Mouse (Mus musculus): ENCODE measurements around the gene Gck. TPM values are rescaled to one million over a fixed set of nuclear protein-coding genes. Genes with fewer than 3 reads are reported as not detected.

The Gck gene
- polyA plus RNA-seq, 1 experiment from 2014 or later = 11.2 TPM

GRCm38 (mm10) chr11:5919606-5920005, 30.3 kb downstream of the Gck start:
- no peaks in the 10 kb centered on the region for H3K27me3 ChIP-seq (replicated peaks)
- no peak for ATAC-seq (replicated peaks)
- no peaks in the 10 kb centered on the region for H3K36me3 ChIP-seq (replicated peaks)
- 93% methylated on average over 4 of the region's 4 CpGs for WGBS
- H3K27ac ChIP-seq = no peak overlapping the region
- H3K9ac ChIP-seq = no peak overlapping the region
- H3K4me3 ChIP-seq = no peak overlapping the region
- no peaks in the 10 kb centered on the region for H3K9me3 ChIP-seq
- H3K4me2 ChIP-seq = no peak overlapping the region
- no peaks in the 10 kb centered on the region for H3K4me1 ChIP-seq

GRCm38 (mm10) chr11:5918111-5918510, 31.8 kb downstream of the Gck start:
- H3K9me3 ChIP-seq = no peaks in the 10 kb centered on the region
- no peak overlapping the region for H3K27ac ChIP-seq
- H3K9ac ChIP-seq = no peak overlapping the region
- H3K36me3 ChIP-seq (replicated peaks) = no peaks in the 10 kb centered on the region
- H3K4me3 ChIP-seq = no peak overlapping the region
- H3K4me1 ChIP-seq = no peaks in the 10 kb centered on the region
- no peak overlapping the region for H3K4me2 ChIP-seq
- 85% methylated on average over 2 of the region's 2 CpGs for WGBS
- ATAC-seq (replicated peaks) = no peak
- no peaks in the 10 kb centered on the region for H3K27me3 ChIP-seq (replicated peaks)

- Histone ChIP-seq H3K27ac (no peak overlapping the region), H3K27me3 (replicated peaks) (no peaks in the 10 kb centered on the region), H3K4me1 (0 out of 2 replicates have a peak, but pooled peaks cover 2% of the 10 kb centered on the region), H3K9me3 (no peaks in the 10 kb centered on the region), H3K36me3 (replicated peaks) (no peaks in the 10 kb centered on the region), H3K9ac (no peak overlapping the region), H3K4me3 (no peak overlapping the region), H3K4me2 (no peak overlapping the region)
- no peak for ATAC-seq (replicated peaks)
- whole genome bisulfite sequencing = 66% methylated on average over 8 of the region's 8 CpGs
Measured at GRCm38 (mm10) chr11:5916178-5916548, 33.7 kb downstream of the Gck start.

GRCm38 (mm10) chr11:5915429-5916177, 34.3 kb downstream of the Gck start:
- no peak for ATAC-seq (replicated peaks)
- H3K4me1 ChIP-seq = 0 out of 2 replicates have a peak, but pooled peaks cover 2% of the 10 kb centered on the region
- H3K27ac ChIP-seq = no peak overlapping the region
- H3K9me3 ChIP-seq = no peaks in the 10 kb centered on the region
- WGBS = 88% methylated on average over 5 of the region's 5 CpGs
- no peak overlapping the region for H3K9ac ChIP-seq
- H3K27me3 ChIP-seq (replicated peaks) = no peaks in the 10 kb centered on the region
- H3K4me3 ChIP-seq = no peak overlapping the region
- no peak overlapping the region for H3K4me2 ChIP-seq
- H3K36me3 ChIP-seq (replicated peaks) = no peaks in the 10 kb centered on the region

GRCm38 (mm10) chr11:5914940-5915339, 34.9 kb downstream of the Gck start:
- H3K4me3 ChIP-seq = no peak overlapping the region
- H3K9ac ChIP-seq = no peak overlapping the region
- H3K4me1 ChIP-seq = 0 out of 2 replicates have a peak, but pooled peaks cover 2% of the 10 kb centered on the region
- no peak overlapping the region for H3K4me2 ChIP-seq
- 59% methylated on average over 5 of the region's 5 CpGs for WGBS
- H3K36me3 ChIP-seq (replicated peaks) = no peaks in the 10 kb centered on the region
- H3K27ac ChIP-seq = no peak overlapping the region
- H3K9me3 ChIP-seq = no peaks in the 10 kb centered on the region
- no peaks in the 10 kb centered on the region for H3K27me3 ChIP-seq (replicated peaks)
- ATAC-seq (replicated peaks) = no peak

- Histone ChIP-seq H3K9ac (no peak overlapping the region), H3K27me3 (replicated peaks) (no peaks in the 10 kb centered on the region), H3K4me1 (0 out of 2 replicates have a peak, but pooled peaks cover 2% of the 10 kb centered on the region), H3K4me3 (no peak overlapping the region), H3K4me2 (no peak overlapping the region), H3K27ac (no peak overlapping the region), H3K9me3 (no peaks in the 10 kb centered on the region), H3K36me3 (replicated peaks) (no peaks in the 10 kb centered on the region)
- no peak for ATAC-seq (replicated peaks)
- WGBS = 68% methylated on average over 4 of the region's 4 CpGs
Measured at GRCm38 (mm10) chr11:5913936-5914335, 35.9 kb downstream of the Gck start.

GRCm38 (mm10) chr11:5913256-5913655, 36.6 kb downstream of the Gck start:
- 61% methylated on average over 8 of the region's 8 CpGs for WGBS
- no peak for ATAC-seq (replicated peaks)
- no peaks in the 10 kb centered on the region for H3K36me3 ChIP-seq (replicated peaks)
- H3K4me3 ChIP-seq = no peak overlapping the region
- H3K9me3 ChIP-seq = no peaks in the 10 kb centered on the region
- no peak overlapping the region for H3K4me2 ChIP-seq
- no peak overlapping the region for H3K27ac ChIP-seq
- no peaks in the 10 kb centered on the region for H3K27me3 ChIP-seq (replicated peaks)
- H3K9ac ChIP-seq = no peak overlapping the region
- 0 out of 2 replicates have a peak, but pooled peaks cover 2% of the 10 kb centered on the region for H3K4me1 ChIP-seq

GRCm38 (mm10) chr11:5912635-5913034, 37.2 kb downstream of the Gck start:
- WGBS = 26% methylated on average over 5 of the region's 5 CpGs
- ATAC-seq (replicated peaks) = no peak
- Histone ChIP-seq H3K36me3 (replicated peaks) (no peaks in the 10 kb centered on the region), H3K27ac (no peak overlapping the region), H3K4me1 (0 out of 2 replicates have a peak, but pooled peaks cover 2% of the 10 kb centered on the region), H3K9me3 (no peaks in the 10 kb centered on the region), H3K9ac (no peak overlapping the region), H3K4me2 (no peak overlapping the region), H3K4me3 (no peak overlapping the region), H3K27me3 (replicated peaks) (no peaks in the 10 kb centered on the region)

GRCm38 (mm10) chr11:5908642-5909041, 41.2 kb downstream of the Gck start:
- H3K9me3 ChIP-seq = no peaks in the 10 kb centered on the region
- H3K9ac ChIP-seq = no peak overlapping the region
- no peak for ATAC-seq (replicated peaks)
- H3K36me3 ChIP-seq (replicated peaks) = no peaks in the 10 kb centered on the region
- H3K27ac ChIP-seq = no peak overlapping the region
- no peak overlapping the region for H3K4me3 ChIP-seq
- H3K27me3 ChIP-seq (replicated peaks) = no peaks in the 10 kb centered on the region
- 82% methylated on average over 4 of the region's 4 CpGs for WGBS
- H3K4me2 ChIP-seq = no peak overlapping the region
- 0 out of 2 replicates have a peak, but pooled peaks cover 2% of the 10 kb centered on the region for H3K4me1 ChIP-seq

- H3K9ac ChIP-seq = no peak overlapping the region
- no peak overlapping the region for H3K27ac ChIP-seq
- no peaks in the 10 kb centered on the region for H3K27me3 ChIP-seq (replicated peaks)
- 45% methylated on average over 5 of the region's 5 CpGs for WGBS
- H3K4me2 ChIP-seq = no peak overlapping the region
- peaks cover 11% of the 10 kb centered on the region for H3K4me1 ChIP-seq
- no peak overlapping the region for H3K4me3 ChIP-seq
- H3K9me3 ChIP-seq = no peaks in the 10 kb centered on the region
- ATAC-seq (replicated peaks) = no peak
- no peaks in the 10 kb centered on the region for H3K36me3 ChIP-seq (replicated peaks)
Measured at GRCm38 (mm10) chr11:5907096-5907495, 42.8 kb downstream of the Gck start.

GRCm38 (mm10) chr11:5905778-5906518, 43.9 kb downstream of the Gck start:
- no peak overlapping the region for H3K4me3 ChIP-seq
- no peaks in the 10 kb centered on the region for H3K36me3 ChIP-seq (replicated peaks)
- no peak for ATAC-seq (replicated peaks)
- no peak overlapping the region for H3K4me2 ChIP-seq
- no peaks in the 10 kb centered on the region for H3K27me3 ChIP-seq (replicated peaks)
- H3K9me3 ChIP-seq = no peaks in the 10 kb centered on the region
- no peak overlapping the region for H3K27ac ChIP-seq
- no peak overlapping the region for H3K9ac ChIP-seq
- 78% methylated on average over 10 of the region's 10 CpGs for WGBS
- H3K4me1 ChIP-seq = peaks cover 22% of the 10 kb centered on the region

- peaks cover 25% of the 10 kb centered on the region for H3K4me1 ChIP-seq
- ATAC-seq (replicated peaks) = no peak
- H3K9ac ChIP-seq = no peak overlapping the region
- no peak overlapping the region for H3K27ac ChIP-seq
- H3K4me2 ChIP-seq = no peak overlapping the region
- no peaks in the 10 kb centered on the region for H3K36me3 ChIP-seq (replicated peaks)
- H3K27me3 ChIP-seq (replicated peaks) = no peaks in the 10 kb centered on the region
- H3K9me3 ChIP-seq = no peaks in the 10 kb centered on the region
- 95% methylated on average over 6 of the region's 6 CpGs for WGBS
- H3K4me3 ChIP-seq = no peak overlapping the region
Measured at GRCm38 (mm10) chr11:5904871-5905270, 45.0 kb downstream of the Gck start.
